Mouse (Mus musculus): ENCODE data around the gene Jph2. TPM values are rescaled to one million over a fixed set of nuclear protein-coding genes. Genes with fewer than 3 reads are reported as not detected.

The Jph2 gene
- total and polyA plus RNA-seq, 3 experiments: 0.04 to 0.19 TPM; not detected in 1

DNA sequence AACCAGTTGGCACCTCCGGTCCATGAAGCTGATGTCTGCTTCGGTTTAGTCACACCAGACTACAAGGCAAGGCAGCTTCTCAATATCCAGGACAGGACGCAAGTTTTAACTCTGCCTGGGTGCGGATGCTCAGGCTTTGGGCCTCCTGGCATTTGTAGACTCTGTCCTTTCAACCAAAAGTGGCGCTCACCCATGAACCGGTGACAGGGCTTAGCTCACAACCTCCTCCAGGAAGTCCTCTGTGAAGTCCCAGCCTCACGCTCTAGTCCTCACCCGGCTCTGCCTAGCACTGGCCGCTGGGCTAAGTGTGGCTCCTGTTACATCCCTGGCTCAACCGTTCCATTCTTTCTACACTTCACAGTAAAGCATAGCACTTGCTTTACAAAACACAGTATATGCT is 4.6 kb downstream of the Jph2 start:
- no peak overlapping the region for H3K9ac ChIP-seq (ENCODE audit: control insufficient read depth, low read depth, low read length, poor library complexity, severe bottlenecking)
- no peaks in the 10 kb centered on the region for H3K9me3 ChIP-seq (replicated peaks; ENCODE audit: insufficient read depth, low read length)
- H3K36me3 ChIP-seq (ENCODE audit: control insufficient read depth in 1 of 2, insufficient read depth in 2 of 2, low read length in 2 of 2): no peaks in the 10 kb centered on the region
- no peak overlapping the region for H3K27ac ChIP-seq (ENCODE audit: control insufficient read depth, low read depth, low read length)
- H3K79me2 ChIP-seq (ENCODE audit: control insufficient read depth, insufficient read depth, low read length, poor library complexity): no peaks in the 10 kb centered on the region
- no peaks in the 10 kb centered on the region for H3K27me3 ChIP-seq (ENCODE audit: control insufficient read depth in 1 of 2, insufficient read depth in 2 of 2, low read length in 2 of 2)
- DNase-seq (ENCODE audit: low read depth, low spot score): no peak
- H3K4me3 ChIP-seq (ENCODE audit: control insufficient read depth in 1 of 2, insufficient read depth in 1 of 2, low read depth in 2 of 2, low read length in 2 of 2): no peak overlapping the region
- no peaks in the 10 kb centered on the region for H3K4me1 ChIP-seq (ENCODE audit: control insufficient read depth in 1 of 2, insufficient read depth in 2 of 2, low read length in 2 of 2)
- TF ChIP-seq KAT2A (conservative IDR thresholded peaks at IDR 0.05; ENCODE audit: low read depth, low read length): no peak
- no peak for TF ChIP-seq SMC3 (IDR thresholded peaks at IDR 0.05; ENCODE audit: low read depth, low read length)
- TF ChIP-seq POLR2AphosphoS2 (IDR thresholded peaks at IDR 0.05; ENCODE audit: low read length): no peak
- TF ChIP-seq MAZ (IDR thresholded peaks at IDR 0.05; ENCODE audit: low read depth, low read length): no peak
- no peak for TF ChIP-seq CHD2 (IDR thresholded peaks at IDR 0.05; ENCODE audit: low read length)
- no peak for TF ChIP-seq JUND (IDR thresholded peaks at IDR 0.05; ENCODE audit: low read depth, low read length)
- no peak for TF ChIP-seq EP300 (IDR thresholded peaks at IDR 0.05; ENCODE audit: low read depth in 1 of 2, low read length in 2 of 2)
- no peak for TF ChIP-seq TAL1 (IDR thresholded peaks at IDR 0.05; ENCODE audit: low read length)
- TF ChIP-seq UBTF (IDR thresholded peaks at IDR 0.05; ENCODE audit: borderline replicate concordance, insufficient read depth, low read depth, low read length): no peak
- TF ChIP-seq SIN3A (IDR thresholded peaks at IDR 0.05; ENCODE audit: low read length): no peak
- no peak for TF ChIP-seq GATA1 (IDR thresholded peaks at IDR 0.05; ENCODE audit: low read depth, low read length)
- no peak for TF ChIP-seq POLR2A (IDR thresholded peaks at IDR 0.05; ENCODE audit: control insufficient read depth in 1 of 2, insufficient read depth in 1 of 2, low read depth in 1 of 2, low read length in 2 of 2, poor library complexity in 1 of 2)
- no peak for TF ChIP-seq MEF2A (IDR thresholded peaks at IDR 0.05; ENCODE audit: extremely low read depth, insufficient replicate concordance, low read depth, low read length, poor library complexity, severe bottlenecking)
- no peak for TF ChIP-seq MAFK (IDR thresholded peaks at IDR 0.05; ENCODE audit: borderline replicate concordance, low read depth, low read length)
- no peak for TF ChIP-seq ZMIZ1 (IDR thresholded peaks at IDR 0.05; ENCODE audit: low read depth, low read length)

GRCm38 (mm10) chr2:163392436-163392835 is 5.4 kb downstream of the Jph2 start:
- no peak for TF ChIP-seq MXI1 (IDR thresholded peaks at IDR 0.05; ENCODE audit: low read depth, low read length)
- no peak for TF ChIP-seq POLR2A (IDR thresholded peaks at IDR 0.05; ENCODE audit: control insufficient read depth in 1 of 2, insufficient read depth in 1 of 2, low read depth in 1 of 2, low read length in 2 of 2, poor library complexity in 1 of 2)
- TF ChIP-seq GABPA (IDR thresholded peaks at IDR 0.05; ENCODE audit: low read depth, low read length): no peak
- TF ChIP-seq MAX (IDR thresholded peaks at IDR 0.05; ENCODE audit: low read length): no peak
- TF ChIP-seq NELFE (IDR thresholded peaks at IDR 0.05; ENCODE audit: low read depth, low read length): no peak
- TF ChIP-seq POLR2AphosphoS2 (IDR thresholded peaks at IDR 0.05; ENCODE audit: low read length): no peak
- no peak for DNase-seq (ENCODE audit: low read depth, low spot score)
- Histone ChIP-seq H3K4me3 (ENCODE audit: control insufficient read depth in 1 of 2, insufficient read depth in 1 of 2, low read depth in 2 of 2, low read length in 2 of 2) (no peak overlapping the region), H3K9me3 (replicated peaks; ENCODE audit: insufficient read depth, low read length) (no peaks in the 10 kb centered on the region), H3K27me3 (ENCODE audit: control insufficient read depth in 1 of 2, insufficient read depth in 2 of 2, low read length in 2 of 2) (no peaks in the 10 kb centered on the region), H3K4me1 (ENCODE audit: control insufficient read depth in 1 of 2, insufficient read depth in 2 of 2, low read length in 2 of 2) (no peaks in the 10 kb centered on the region), H3K9ac (ENCODE audit: control insufficient read depth, low read depth, low read length, poor library complexity, severe bottlenecking) (no peak overlapping the region), H3K27ac (ENCODE audit: control insufficient read depth, low read depth, low read length) (no peak overlapping the region), H3K79me2 (ENCODE audit: control insufficient read depth, insufficient read depth, low read length, poor library complexity) (no peaks in the 10 kb centered on the region), H3K36me3 (ENCODE audit: control insufficient read depth in 1 of 2, insufficient read depth in 2 of 2, low read length in 2 of 2) (no peaks in the 10 kb centered on the region)
